Mouse (Mus musculus): ENCODE measurements around the gene Taok1. TPM values are rescaled to one million over a fixed set of nuclear protein-coding genes. Genes with fewer than 3 reads are reported as not detected.

The Taok1 gene
- polyA plus RNA-seq, 1 experiment from 2014 or later, result 24.6 TPM

GRCm38 (mm10) chr11:77606469-77606834, 1.2 kb downstream of the Taok1 start:
- ATAC-seq (replicated peaks; ENCODE audit: low FRiP score) (peak; percentile 17; the same call in 1 of the 2 replicates), DNase-seq (ENCODE audit: low spot score) (no peak)
- no peaks in the 10 kb centered on the region for H3K36me3 ChIP-seq (ENCODE audit: control insufficient read depth, insufficient read depth, low read length)
- 0 out of 2 replicates have a peak, but pooled peaks cover 4% of the 10 kb centered on the region for H3K4me1 ChIP-seq (replicated peaks; ENCODE audit: control insufficient read depth, insufficient read depth, low read length)
- peak overlapping the region; percentile 99 for H3K9ac ChIP-seq (ENCODE audit: low read length)
- no peaks in the 10 kb centered on the region for H3K9me3 ChIP-seq (ENCODE audit: control insufficient read depth, low read length)
- H3K4me3 ChIP-seq (ENCODE audit: low read depth, low read length), result peak overlapping the region; percentile 86
- peak overlapping the region; percentile 65 for H3K4me2 ChIP-seq (ENCODE audit: low read depth, low read length, severe bottlenecking)
- H3K27me3 ChIP-seq (ENCODE audit: control insufficient read depth, insufficient read depth, low read length), result no peaks in the 10 kb centered on the region
- WGBS, result 16% methylated on average over 6 of the region's 6 CpGs
- no peak overlapping the region for H3K27ac ChIP-seq (ENCODE audit: low read depth, low read length)

GRCm38 (mm10) chr11:77597266-77597665, 10.3 kb downstream of the Taok1 start:
- no peak overlapping the region for H3K9ac ChIP-seq (ENCODE audit: low read length)
- ATAC-seq (replicated peaks; ENCODE audit: low FRiP score) (no peak), DNase-seq (ENCODE audit: low spot score) (no peak)
- no peak overlapping the region for H3K4me3 ChIP-seq (ENCODE audit: low read depth, low read length)
- no peaks in the 10 kb centered on the region for H3K27me3 ChIP-seq (ENCODE audit: control insufficient read depth, insufficient read depth, low read length)
- no peaks in the 10 kb centered on the region for H3K4me1 ChIP-seq (replicated peaks; ENCODE audit: control insufficient read depth, insufficient read depth, low read length)
- H3K36me3 ChIP-seq (ENCODE audit: control insufficient read depth, insufficient read depth, low read length), result no peaks in the 10 kb centered on the region
- no peak overlapping the region for H3K27ac ChIP-seq (ENCODE audit: low read depth, low read length)
- no peak overlapping the region for H3K4me2 ChIP-seq (ENCODE audit: low read depth, low read length, severe bottlenecking)
- H3K9me3 ChIP-seq (ENCODE audit: control insufficient read depth, low read length), result no peaks in the 10 kb centered on the region

GRCm38 (mm10) chr11:77591388-77591787, 16.2 kb downstream of the Taok1 start:
- Histone ChIP-seq H3K4me2 (ENCODE audit: low read depth, low read length, severe bottlenecking) (no peak overlapping the region), H3K27me3 (ENCODE audit: control insufficient read depth, insufficient read depth, low read length) (no peaks in the 10 kb centered on the region), H3K27ac (ENCODE audit: low read depth, low read length) (no peak overlapping the region), H3K9ac (ENCODE audit: low read length) (no peak overlapping the region), H3K36me3 (ENCODE audit: control insufficient read depth, insufficient read depth, low read length) (no peaks in the 10 kb centered on the region), H3K4me1 (replicated peaks; ENCODE audit: control insufficient read depth, insufficient read depth, low read length) (no peaks in the 10 kb centered on the region), H3K9me3 (ENCODE audit: control insufficient read depth, low read length) (no peaks in the 10 kb centered on the region), H3K4me3 (ENCODE audit: low read depth, low read length) (no peak overlapping the region)
- WGBS, result 97% methylated on average over 2 of the region's 2 CpGs
- ATAC-seq (replicated peaks; ENCODE audit: low FRiP score) (no peak), DNase-seq (ENCODE audit: low spot score) (no peak)

- DNase-seq (ENCODE audit: low spot score) (no peak), ATAC-seq (replicated peaks; ENCODE audit: low FRiP score) (no peak)
- Histone ChIP-seq H3K4me1 (replicated peaks; ENCODE audit: control insufficient read depth, insufficient read depth, low read length) (no peaks in the 10 kb centered on the region), H3K36me3 (ENCODE audit: control insufficient read depth, insufficient read depth, low read length) (no peaks in the 10 kb centered on the region), H3K9ac (ENCODE audit: low read length) (no peak overlapping the region), H3K4me3 (ENCODE audit: low read depth, low read length) (no peak overlapping the region), H3K27ac (ENCODE audit: low read depth, low read length) (no peak overlapping the region), H3K4me2 (ENCODE audit: low read depth, low read length, severe bottlenecking) (no peak overlapping the region), H3K27me3 (ENCODE audit: control insufficient read depth, insufficient read depth, low read length) (no peaks in the 10 kb centered on the region), H3K9me3 (ENCODE audit: control insufficient read depth, low read length) (no peaks in the 10 kb centered on the region)
- WGBS, result 99% methylated on average over 2 of the region's 2 CpGs
Observed at GRCm38 (mm10) chr11:77590801-77591200, 16.8 kb downstream of the Taok1 start.

GRCm38 (mm10) chr11:77585201-77585600, 22.4 kb downstream of the Taok1 start:
- Histone ChIP-seq H3K27me3 (ENCODE audit: control insufficient read depth, insufficient read depth, low read length) (no peaks in the 10 kb centered on the region), H3K4me2 (ENCODE audit: low read depth, low read length, severe bottlenecking) (no peak overlapping the region), H3K4me3 (ENCODE audit: low read depth, low read length) (no peak overlapping the region), H3K4me1 (replicated peaks; ENCODE audit: control insufficient read depth, insufficient read depth, low read length) (no peaks in the 10 kb centered on the region), H3K9ac (ENCODE audit: low read length) (no peak overlapping the region), H3K36me3 (ENCODE audit: control insufficient read depth, insufficient read depth, low read length) (no peaks in the 10 kb centered on the region), H3K9me3 (ENCODE audit: control insufficient read depth, low read length) (no peaks in the 10 kb centered on the region), H3K27ac (ENCODE audit: low read depth, low read length) (no peak overlapping the region)
- 84% methylated on average over 3 of the region's 3 CpGs for WGBS
- DNase-seq (ENCODE audit: low spot score), result no peak
- ATAC-seq (replicated peaks; ENCODE audit: low FRiP score), result no peak

GRCm38 (mm10) chr11:77545261-77545660, 62.4 kb downstream of the Taok1 start:
- no peak overlapping the region for H3K27ac ChIP-seq (ENCODE audit: low read depth, low read length)
- no peak overlapping the region for H3K4me2 ChIP-seq (ENCODE audit: low read depth, low read length, severe bottlenecking)
- peaks cover 10% of the 10 kb centered on the region for H3K36me3 ChIP-seq (ENCODE audit: control insufficient read depth, insufficient read depth, low read length)
- DNase-seq (ENCODE audit: low spot score) (no peak), ATAC-seq (replicated peaks; ENCODE audit: low FRiP score) (no peak)
- H3K9ac ChIP-seq (ENCODE audit: low read length), result no peak overlapping the region
- H3K4me1 ChIP-seq (replicated peaks; ENCODE audit: control insufficient read depth, insufficient read depth, low read length), result no peaks in the 10 kb centered on the region
- H3K9me3 ChIP-seq (ENCODE audit: control insufficient read depth, low read length), result no peaks in the 10 kb centered on the region
- no peaks in the 10 kb centered on the region for H3K27me3 ChIP-seq (ENCODE audit: control insufficient read depth, insufficient read depth, low read length)
- WGBS, result 94% methylated on average over 7 of the region's 7 CpGs
- H3K4me3 ChIP-seq (ENCODE audit: low read depth, low read length), result no peak overlapping the region

GRCm38 (mm10) chr11:77532202-77532846, 75.3 kb downstream of the Taok1 start:
- no peaks in the 10 kb centered on the region for H3K27me3 ChIP-seq (ENCODE audit: control insufficient read depth, insufficient read depth, low read length)
- no peaks in the 10 kb centered on the region for H3K36me3 ChIP-seq (ENCODE audit: control insufficient read depth, insufficient read depth, low read length)
- no peak overlapping the region for H3K27ac ChIP-seq (ENCODE audit: low read depth, low read length)
- H3K4me3 ChIP-seq (ENCODE audit: low read depth, low read length), result no peak overlapping the region
- H3K9ac ChIP-seq (ENCODE audit: low read length), result no peak overlapping the region
- H3K4me2 ChIP-seq (ENCODE audit: low read depth, low read length, severe bottlenecking), result no peak overlapping the region
- no peak for ATAC-seq (replicated peaks; ENCODE audit: low FRiP score)
- no peaks in the 10 kb centered on the region for H3K9me3 ChIP-seq (ENCODE audit: control insufficient read depth, low read length)
- DNase-seq (ENCODE audit: low spot score), result no peak
- H3K4me1 ChIP-seq (replicated peaks; ENCODE audit: control insufficient read depth, insufficient read depth, low read length), result no peaks in the 10 kb centered on the region
- 91% methylated on average over 4 of the region's 4 CpGs for WGBS

- H3K27me3 ChIP-seq (ENCODE audit: control insufficient read depth, insufficient read depth, low read length), result no peaks in the 10 kb centered on the region
- H3K4me1 ChIP-seq (replicated peaks; ENCODE audit: control insufficient read depth, insufficient read depth, low read length), result no peaks in the 10 kb centered on the region
- ATAC-seq (replicated peaks; ENCODE audit: low FRiP score) (no peak), DNase-seq (ENCODE audit: low spot score) (no peak)
- H3K9ac ChIP-seq (ENCODE audit: low read length), result no peak overlapping the region
- H3K4me3 ChIP-seq (ENCODE audit: low read depth, low read length), result no peak overlapping the region
- H3K36me3 ChIP-seq (ENCODE audit: control insufficient read depth, insufficient read depth, low read length), result no peaks in the 10 kb centered on the region
- 92% methylated on average over 2 of the region's 2 CpGs for WGBS
- H3K27ac ChIP-seq (ENCODE audit: low read depth, low read length), result no peak overlapping the region
- no peaks in the 10 kb centered on the region for H3K9me3 ChIP-seq (ENCODE audit: control insufficient read depth, low read length)
- no peak overlapping the region for H3K4me2 ChIP-seq (ENCODE audit: low read depth, low read length, severe bottlenecking)
Observed at GRCm38 (mm10) chr11:77530862-77531261, 76.8 kb downstream of the Taok1 start.

GRCm38 (mm10) chr11:77529644-77530043, 78.0 kb downstream of the Taok1 start:
- H3K27ac ChIP-seq (ENCODE audit: low read depth, low read length), result no peak overlapping the region
- H3K9me3 ChIP-seq (ENCODE audit: control insufficient read depth, low read length), result no peaks in the 10 kb centered on the region
- no peak for ATAC-seq (replicated peaks; ENCODE audit: low FRiP score)
- 87% methylated on average over 3 of the region's 3 CpGs for WGBS
- no peak overlapping the region for H3K9ac ChIP-seq (ENCODE audit: low read length)
- H3K4me3 ChIP-seq (ENCODE audit: low read depth, low read length), result no peak overlapping the region
- H3K27me3 ChIP-seq (ENCODE audit: control insufficient read depth, insufficient read depth, low read length), result no peaks in the 10 kb centered on the region
- no peak overlapping the region for H3K4me2 ChIP-seq (ENCODE audit: low read depth, low read length, severe bottlenecking)
- H3K4me1 ChIP-seq (replicated peaks; ENCODE audit: control insufficient read depth, insufficient read depth, low read length), result no peaks in the 10 kb centered on the region
- no peaks in the 10 kb centered on the region for H3K36me3 ChIP-seq (ENCODE audit: control insufficient read depth, insufficient read depth, low read length)
- no peak for DNase-seq (ENCODE audit: low spot score)
